Mouse (Mus musculus) bone marrow macrophage, adult 2 months (primary cell): ENCODE results near the gene Gm47289.

ENCODE experiments used
- CTCF ChIP-seq: IDR thresholded peaks from 2 replicates; pipeline ENCODE4 v1.5.1; 2012; ENCODE audit warnings: low read depth, mild to moderate bottlenecking, low read length, moderate library complexity
- POLR2A ChIP-seq: IDR thresholded peaks from 2 replicates; pipeline ENCODE4 v1.6.1; 2012; ENCODE audit warnings: mild to moderate bottlenecking, low read depth, low read length, borderline replicate concordance

DNA sequence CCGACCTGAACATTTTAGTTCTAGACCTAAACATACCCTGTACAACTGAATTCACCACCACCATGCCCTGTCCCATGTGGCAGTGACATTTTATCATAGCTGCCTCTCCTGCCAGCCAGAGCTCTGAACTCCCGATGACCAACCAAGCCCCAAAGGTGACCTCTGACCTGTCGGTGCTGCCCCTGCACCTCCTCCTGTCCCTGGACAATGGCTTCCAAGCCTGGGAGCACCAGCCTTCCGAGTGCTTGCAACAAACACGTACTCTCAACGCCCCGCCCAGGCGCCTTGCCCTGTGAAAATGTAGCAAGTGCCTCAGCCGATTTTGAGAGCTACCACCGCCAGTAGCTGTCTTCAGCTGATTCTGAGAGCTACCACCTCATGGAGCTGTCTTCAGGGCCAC is 13.8 kb upstream of the Gm47289 start:
- TF ChIP-seq POLR2A, result no peak
- TF ChIP-seq CTCF, result no peak
